Mouse (Mus musculus) adrenal gland, postnatal 10 days (tissue): Measurements from ENCODE around the gene Ctss. TPM values are rescaled to one million over a fixed set of nuclear protein-coding genes. Genes with fewer than 3 reads are reported as not detected.

Experiments used
- DNase-seq: peaks from one replicate; pipeline ENCODE4 v3.0.0; 2021; ENCODE audit warnings: mixed read lengths
- long read RNA-seq, 2 experiments: library from polyadenylated mRNA; stranded (forward); transcript quantifications; one replicate each; pipeline ENCODE4 v2.0.0; 2021
- total RNA-seq, 2 experiments: library from RNA; stranded (reverse); gene quantifications; 2 replicates each; pipeline ENCODE4 v1.2.3; 2021

Ctss gene
- 10 to 100 TPM; 18.8 to 23.5 TPM for total RNA-seq
- long read RNA-seq, experiment 1, transcript Ctss-202 (8 exons, 1,355 nt): major isoform, 21 of 27 reads
- long read RNA-seq, experiment 1, partial matches to known transcripts: 1 of 27 reads
- long read RNA-seq, experiment 1, other reads (novel, unspliced or antisense): 2 of 27 reads
- long read RNA-seq, experiment 2, partial matches to known transcripts: 2 of 4 reads
- long read RNA-seq, experiment 2, other reads (novel, unspliced or antisense): 0 of 4 reads

DNA sequence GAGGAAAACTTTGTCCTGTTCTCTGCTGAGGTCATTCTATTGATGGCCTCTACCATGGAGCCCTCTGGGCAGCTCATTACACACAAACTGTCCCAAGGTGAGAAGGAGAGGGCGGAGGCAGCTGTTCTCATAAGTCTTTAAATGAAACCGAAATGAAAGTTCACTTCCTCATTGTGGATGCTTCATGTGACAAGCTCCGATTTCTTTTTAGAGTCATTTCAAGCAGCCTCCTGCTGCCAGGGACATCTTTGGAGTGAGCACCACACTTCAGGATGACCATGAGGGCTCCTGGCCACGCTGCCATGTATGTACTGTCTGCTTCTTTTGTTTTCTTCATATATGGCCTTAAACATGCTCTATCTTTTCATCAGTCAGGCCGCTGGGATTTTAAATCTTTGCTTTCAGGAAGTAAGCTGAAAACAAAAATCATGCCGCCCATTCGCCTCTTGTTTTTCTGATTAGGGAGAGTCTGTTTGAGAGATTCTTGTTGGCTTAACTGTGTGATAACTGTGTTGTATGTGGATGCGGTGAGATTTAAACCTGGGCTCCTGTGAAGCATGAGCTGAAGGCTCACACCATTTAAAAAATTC, at the start of gene Ctss:
TSS of gene Ctss (plus strand) at position 165 of the 590 bp plus-strand sequence.
- DNase-seq: no peak

DNA sequence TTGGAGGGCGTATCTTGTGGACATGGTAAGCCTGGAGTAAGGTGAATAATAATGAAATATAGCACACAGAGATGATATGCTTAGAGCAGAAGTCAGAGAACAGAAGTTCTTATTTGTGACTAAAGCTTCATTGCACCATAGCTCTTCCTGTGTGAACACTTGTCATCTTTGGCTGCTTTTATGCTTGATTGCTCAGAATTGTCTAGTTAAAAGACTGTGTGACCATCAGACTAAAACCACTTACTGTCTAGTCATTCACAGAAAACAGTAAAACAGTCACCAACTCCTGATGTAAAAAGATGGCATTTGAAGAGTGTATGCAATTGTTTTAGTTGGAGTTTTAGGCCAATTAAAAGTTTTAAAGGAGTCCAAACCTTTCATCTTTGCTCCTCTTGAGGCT, 47.6 kb upstream of the Ctss start:
- no peak for DNase-seq

- no peak for DNase-seq
These were observed 40.2 kb upstream of the Ctss start for GRCm38 (mm10) chr3:95486421-95486820.

- no peak for DNase-seq
These were observed 37.9 kb upstream of the Ctss start for GRCm38 (mm10) chr3:95488679-95489078.

GRCm38 (mm10) chr3:95490238-95490637, 36.3 kb upstream of the Ctss start:
- no peak for DNase-seq

- DNase-seq: peak; percentile 80
These were observed 32.2 kb upstream of the Ctss start for GRCm38 (mm10) chr3:95494342-95494741.

- peak; percentile 10 for DNase-seq
These were observed 28.4 kb upstream of the Ctss start for GRCm38 (mm10) chr3:95498229-95498628.

GRCm38 (mm10) chr3:95499024-95499423, 27.6 kb upstream of the Ctss start, which contains the start of gene Ctsk:
Ctsk (plus strand) TSS chr3:95499256.
- no peak for DNase-seq

GRCm38 (mm10) chr3:95499496-95500140, 27.0 kb upstream of the Ctss start:
- DNase-seq: no peak

- DNase-seq: no peak
These were observed 24.3 kb upstream of the Ctss start for GRCm38 (mm10) chr3:95502312-95502711.

DNA sequence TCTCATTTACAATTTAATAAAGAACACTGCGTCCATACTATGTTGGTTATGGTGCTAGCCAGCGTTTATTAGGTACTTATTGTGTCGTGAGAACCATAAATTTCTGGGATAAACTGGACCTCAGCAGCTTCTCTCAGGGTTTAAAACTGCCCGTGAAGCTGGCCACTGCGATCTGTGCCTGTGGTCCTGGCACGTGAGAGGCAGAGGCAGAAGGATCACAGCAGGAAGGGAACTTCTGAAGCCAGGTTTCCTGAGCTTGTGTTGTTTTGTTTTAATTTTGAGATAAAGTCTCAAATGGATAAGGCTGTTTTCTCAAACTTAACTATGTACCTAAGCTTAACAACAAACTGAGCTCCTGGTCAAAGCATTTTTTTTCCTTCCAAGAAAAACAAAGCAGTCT, 17.2 kb upstream of the Ctss start:
- DNase-seq: no peak

GRCm38 (mm10) chr3:95511611-95512180, 14.9 kb upstream of the Ctss start:
- DNase-seq: peak; percentile 22

DNA sequence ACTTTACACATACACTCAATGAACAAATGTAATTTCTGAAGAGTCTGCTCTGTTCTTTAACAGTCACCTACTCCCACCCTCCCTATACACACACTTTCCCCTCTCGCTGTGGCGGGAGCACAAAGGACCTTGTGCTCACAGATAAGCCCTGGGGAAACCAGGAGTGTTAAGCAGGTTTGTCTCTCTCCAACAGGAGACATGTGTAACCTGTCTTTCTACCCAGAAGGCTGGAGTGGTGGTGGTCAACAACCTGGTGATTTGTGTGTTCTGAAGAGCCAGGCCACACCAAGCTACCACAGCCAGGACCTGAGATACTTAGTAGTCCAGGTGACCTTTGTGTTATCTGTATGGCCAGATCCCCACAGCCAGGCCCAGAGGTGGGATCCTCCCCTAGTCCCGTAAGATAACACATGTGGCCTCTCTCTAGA, 10.0 kb upstream of the Ctss start:
- DNase-seq: no peak

GRCm38 (mm10) chr3:95517493-95517898, 9.1 kb upstream of the Ctss start:
- DNase-seq: peak; percentile 81

- DNase-seq: no peak
These were observed 7.7 kb upstream of the Ctss start for GRCm38 (mm10) chr3:95518891-95519290.

DNA sequence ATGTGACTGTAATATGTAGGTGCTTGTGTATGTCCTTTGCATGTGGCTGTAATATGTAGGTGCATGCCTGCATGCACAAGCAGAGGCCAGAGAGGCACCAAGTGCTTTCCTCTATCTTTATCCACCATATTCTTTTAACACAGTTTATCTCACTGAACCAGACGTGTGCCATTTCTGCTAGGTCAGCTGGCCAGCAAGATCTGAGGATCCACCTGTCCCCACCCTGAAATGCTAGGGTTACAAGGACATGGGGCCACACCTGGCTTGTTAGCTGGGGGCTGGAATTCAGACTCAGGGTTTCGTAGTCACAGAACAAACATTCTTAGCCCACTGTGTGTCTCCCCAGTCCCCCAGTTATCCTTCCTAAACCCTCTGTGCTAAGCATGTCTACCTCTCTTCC, 7.3 kb upstream of the Ctss start:
- no peak for DNase-seq

GRCm38 (mm10) chr3:95520100-95520499, 6.5 kb upstream of the Ctss start:
- no peak for DNase-seq

DNA sequence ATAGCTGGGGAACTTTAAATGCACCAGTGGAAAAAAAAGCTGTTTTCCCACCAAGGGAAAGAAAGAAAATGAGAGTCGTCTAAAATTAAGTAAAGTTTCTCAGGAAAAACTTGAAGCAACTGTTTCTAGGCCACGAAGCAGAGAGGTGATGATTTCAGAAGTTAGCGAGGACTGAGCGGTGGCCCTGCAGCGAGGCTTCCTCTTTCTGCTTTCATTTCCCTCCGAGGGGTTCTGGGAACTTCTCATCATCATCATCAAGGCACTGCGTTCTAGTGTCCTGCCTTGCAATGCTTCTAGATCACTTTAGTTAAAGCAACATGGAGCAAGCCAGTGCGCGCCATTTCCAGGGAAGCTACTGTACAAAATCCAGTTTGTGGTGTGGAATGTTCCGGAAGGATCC, 5.4 kb upstream of the Ctss start:
- DNase-seq: no peak

DNA sequence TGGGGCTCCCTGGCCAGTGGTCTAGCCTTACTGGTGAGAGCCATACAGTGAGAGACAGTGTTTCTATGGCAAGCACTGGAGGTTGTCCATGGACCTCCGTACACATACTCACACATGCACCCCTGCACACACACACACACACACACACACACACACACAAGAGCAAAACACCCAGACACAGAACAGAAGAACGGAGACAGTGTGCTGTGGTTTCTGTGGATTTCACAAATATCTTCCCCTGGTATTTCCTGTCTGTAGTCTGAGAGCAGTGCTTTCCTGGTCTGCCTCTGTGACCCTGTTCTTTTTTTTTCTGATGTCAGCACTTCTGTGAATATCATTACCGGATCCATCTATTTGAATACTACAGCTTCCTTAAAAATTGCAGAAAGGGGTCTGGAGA, 2.9 kb upstream of the Ctss start:
- DNase-seq: no peak

- DNase-seq: no peak
These were observed 1.9 kb upstream of the Ctss start for GRCm38 (mm10) chr3:95524673-95525072.

- DNase-seq: no peak
These were observed 475 bp upstream of the Ctss start for GRCm38 (mm10) chr3:95526111-95526510.

DNA sequence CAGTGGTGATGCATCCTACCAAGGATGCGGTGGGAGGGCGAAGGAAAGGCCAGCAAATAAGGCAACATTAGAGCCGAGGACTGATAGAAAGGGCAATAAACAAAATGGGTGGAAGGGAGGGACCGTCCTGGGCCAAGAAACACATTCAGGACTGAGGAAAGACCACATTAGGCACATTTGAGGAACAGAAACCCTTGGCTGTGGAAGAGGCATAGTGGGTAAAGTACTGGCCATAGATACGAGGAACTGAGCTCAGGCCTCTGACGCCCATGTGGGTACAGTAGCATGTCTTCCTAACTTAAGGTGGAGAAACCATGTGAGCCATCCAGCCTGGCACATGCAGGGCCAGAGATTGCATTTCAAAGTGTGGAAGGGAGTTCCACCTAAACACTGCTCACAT, 3.2 kb downstream of the Ctss start:
- DNase-seq: no peak

DNA sequence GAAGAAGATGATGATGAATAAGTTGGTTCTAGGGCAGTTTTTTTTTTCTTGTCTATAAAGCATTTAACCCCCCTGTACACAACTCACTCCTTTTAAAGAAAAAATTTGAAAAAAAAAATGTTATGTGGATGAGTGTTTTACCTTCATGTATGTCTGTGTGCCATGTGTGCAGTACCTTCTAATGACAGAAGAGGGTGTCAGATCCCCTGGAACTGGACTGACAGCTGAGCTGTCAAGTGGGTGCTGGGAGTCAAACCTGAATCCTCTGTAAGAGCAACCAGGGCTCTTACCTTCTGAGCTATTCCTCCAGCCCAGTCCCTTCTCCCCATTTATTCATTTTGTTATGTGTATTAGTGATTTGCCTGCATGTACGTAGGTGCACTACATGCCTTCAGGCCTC, 4.4 kb downstream of the Ctss start:
- DNase-seq: no peak
